Mouse (Mus musculus) stomach, postnatal 0 days (tissue): Measurements from ENCODE around the gene Trmu. TPM values are rescaled to one million over a fixed set of nuclear protein-coding genes. Genes with fewer than 3 reads are reported as not detected.

Experiments
- ATAC-seq: fragments of 200-750 bp; cut with Nextera tagmentation; 2 replicates; pipeline ENCODE4 v1.8.0; 2017; ENCODE audit not compliant: low FRiP score, low TSS enrichment
- DNase-seq: peaks from one replicate; pipeline ENCODE4 v3.0.0-alpha.2; 2016; ENCODE audit warnings: low spot score
- H3K27ac ChIP-seq: fragments of 300-500 bp; sonication (generic); replicated peaks from 2 replicates; pipeline ENCODE4 v1.5.1; 2014; ENCODE audit warnings: mild to moderate bottlenecking, control low read depth
- H3K27me3 ChIP-seq: fragments of 300-500 bp; sonication (generic); 2 replicates; pipeline ENCODE4 v1.6.1; 2014; ENCODE audit warnings: low read length; ENCODE audit not compliant: control insufficient read depth, insufficient read depth
- H3K36me3 ChIP-seq: fragments of 300-500 bp; sonication (generic); 2 replicates; pipeline ENCODE4 v1.6.1; 2014; ENCODE audit warnings: low read length, mixed read lengths; ENCODE audit not compliant: control insufficient read depth, insufficient read depth
- H3K4me1 ChIP-seq: fragments of 300-500 bp; sonication (generic); replicated peaks from 2 replicates; pipeline ENCODE4 v1.6.1; 2014; ENCODE audit warnings: antibody characterized with exemption; ENCODE audit not compliant: control insufficient read depth, insufficient read depth
- H3K4me2 ChIP-seq: fragments of 300-500 bp; sonication (generic); replicated peaks from 2 replicates; pipeline ENCODE4 v1.6.1; 2014; ENCODE audit warnings: low read depth, mild to moderate bottlenecking, control low read depth, moderate library complexity
- H3K4me3 ChIP-seq: fragments of 300-500 bp; sonication (generic); 2 replicates; pipeline ENCODE4 v1.5.1; 2014; ENCODE audit warnings: low read depth, low read length, control low read depth
- H3K9ac ChIP-seq: fragments of 300-500 bp; sonication (generic); 2 replicates; pipeline ENCODE4 v1.6.1; 2014; ENCODE audit warnings: mild to moderate bottlenecking, low read length, control low read depth, mixed read lengths
- H3K9me3 ChIP-seq: fragments of 300-500 bp; sonication (generic); 2 replicates; pipeline ENCODE4 v1.6.1; 2016; ENCODE audit warnings: low read length; ENCODE audit not compliant: control insufficient read depth
- CTCF ChIP-seq: IDR thresholded peaks from 2 replicates; pipeline ENCODE4 v1.5.1; 2016; ENCODE audit warnings: antibody characterized with exemption, low read depth, mild to moderate bottlenecking, moderate library complexity
- EP300 ChIP-seq: optimal IDR thresholded peaks from 2 replicates; pipeline ENCODE3; 2016; ENCODE audit warnings: antibody characterized with exemption
- WGBS: fragments of 180-500 bp; shearing (Covaris S2); extraction: QIAGEN DNeasy Blood & Tissue Kit; methylation state at CpG from one replicate; pipeline ENCODE4 v1.1.7; 2014; 5-methylcytosine and 5-hydroxymethylcytosine counted together
- polyA plus RNA-seq: library from polyadenylated mRNA; unstranded; fragments of >200 nt; fragmentation: Nextera tagmentation; extraction: Ambion mirVana; gene quantifications from 2 replicates; pipeline ENCODE4 v1.2.1, GENCODE M21; 2015

Gene Trmu
- polyA plus RNA-seq, 1 experiment from 2014 or later, result 21.5 TPM

GRCm38 (mm10) chr15:85892498-85893118 lies 13.5 kb downstream of the Trmu start:
- Histone ChIP-seq H3K4me2 (no peak overlapping the region), H3K4me1 (no peaks in the 10 kb centered on the region), H3K4me3 (no peak overlapping the region), H3K27me3 (no peaks in the 10 kb centered on the region), H3K9ac (no peak overlapping the region), H3K27ac (no peak overlapping the region), H3K9me3 (no peaks in the 10 kb centered on the region), H3K36me3 (peaks cover 30% of the 10 kb centered on the region)
- ATAC-seq (no peak), DNase-seq (no peak)
- WGBS, result 81% methylated on average over 13 of the region's 13 CpGs
- TF ChIP-seq CTCF (no peak), EP300 (no peak)

- Histone ChIP-seq H3K4me3 (no peak overlapping the region), H3K4me1 (no peaks in the 10 kb centered on the region), H3K9me3 (no peaks in the 10 kb centered on the region), H3K4me2 (no peak overlapping the region), H3K36me3 (peaks cover 34% of the 10 kb centered on the region), H3K27ac (no peak overlapping the region), H3K27me3 (no peaks in the 10 kb centered on the region), H3K9ac (no peak overlapping the region)
- TF ChIP-seq CTCF (no peak), EP300 (no peak)
- DNase-seq, result no peak
- 80% methylated on average over 7 of the region's 7 CpGs for WGBS
- ATAC-seq, result no peak
Observed at GRCm38 (mm10) chr15:85893871-85894270, 14.8 kb downstream of the Trmu start.

GRCm38 (mm10) chr15:85896284-85896683 lies 17.2 kb downstream of the Trmu start:
- H3K27me3 ChIP-seq, result no peaks in the 10 kb centered on the region
- peaks cover 36% of the 10 kb centered on the region for H3K36me3 ChIP-seq
- TF ChIP-seq CTCF (peak; percentile 97), EP300 (no peak)
- H3K4me2 ChIP-seq, result no peak overlapping the region
- H3K9ac ChIP-seq, result no peak overlapping the region
- ATAC-seq, result peak; percentile 33
- peak; percentile 89 for DNase-seq
- no peak overlapping the region for H3K27ac ChIP-seq
- 12% methylated on average over 8 of the region's 8 CpGs for WGBS
- H3K4me3 ChIP-seq, result no peak overlapping the region
- H3K9me3 ChIP-seq, result no peaks in the 10 kb centered on the region
- H3K4me1 ChIP-seq, result no peaks in the 10 kb centered on the region

GRCm38 (mm10) chr15:85897113-85897512 lies 18.0 kb downstream of the Trmu start:
- H3K27ac ChIP-seq, result no peak overlapping the region
- H3K4me3 ChIP-seq, result no peak overlapping the region
- ATAC-seq (no peak), DNase-seq (no peak)
- H3K9me3 ChIP-seq, result no peaks in the 10 kb centered on the region
- WGBS, result 76% methylated on average over 10 of the region's 10 CpGs
- no peaks in the 10 kb centered on the region for H3K27me3 ChIP-seq
- H3K36me3 ChIP-seq, result peaks cover 34% of the 10 kb centered on the region
- no peak for TF ChIP-seq EP300
- TF ChIP-seq CTCF, result no peak
- H3K4me1 ChIP-seq, result no peaks in the 10 kb centered on the region
- H3K4me2 ChIP-seq, result no peak overlapping the region
- H3K9ac ChIP-seq, result 0 out of 2 replicates have a peak overlapping the region, but pooled peaks have one; percentile 13

- no peaks in the 10 kb centered on the region for H3K27me3 ChIP-seq
- no peak overlapping the region for H3K9ac ChIP-seq
- H3K36me3 ChIP-seq, result peaks cover 20% of the 10 kb centered on the region
- TF ChIP-seq EP300 (no peak), CTCF (no peak)
- no peak for DNase-seq
- no peaks in the 10 kb centered on the region for H3K4me1 ChIP-seq
- 65% methylated on average over 6 of the region's 6 CpGs for WGBS
- H3K9me3 ChIP-seq, result no peaks in the 10 kb centered on the region
- ATAC-seq, result no peak
- no peak overlapping the region for H3K27ac ChIP-seq
- H3K4me3 ChIP-seq, result no peak overlapping the region
- H3K4me2 ChIP-seq, result no peak overlapping the region
Observed at GRCm38 (mm10) chr15:85899396-85899795, 20.3 kb downstream of the Trmu start.

GRCm38 (mm10) chr15:85900318-85900717 lies 21.2 kb downstream of the Trmu start:
- TF ChIP-seq EP300, result no peak
- TF ChIP-seq CTCF, result no peak
- 66% methylated on average over 8 of the region's 8 CpGs for WGBS
- H3K36me3 ChIP-seq, result peaks cover 14% of the 10 kb centered on the region

More at GRCm38 (mm10) chr15:85900318-85900717, 21.2 kb downstream of the Trmu start:
- H3K9ac ChIP-seq, result no peak overlapping the region
- ATAC-seq (no peak), DNase-seq (no peak)
- no peaks in the 10 kb centered on the region for H3K4me1 ChIP-seq
- no peak overlapping the region for H3K27ac ChIP-seq
- no peak overlapping the region for H3K4me3 ChIP-seq
- no peaks in the 10 kb centered on the region for H3K27me3 ChIP-seq
- no peaks in the 10 kb centered on the region for H3K9me3 ChIP-seq
- H3K4me2 ChIP-seq, result no peak overlapping the region
